Mouse (Mus musculus) limb, embryonic 14.5 days (tissue): ENCODE measurements around the gene Tmc6. TPM values are rescaled to one million over a fixed set of nuclear protein-coding genes. Genes with fewer than 3 reads are reported as not detected.

Experiments used
- ATAC-seq: fragments of 200-750 bp; cut with Nextera tagmentation; 2 replicates; pipeline ENCODE4 v1.8.0; 2017; ENCODE audit warnings: low read depth, moderate number of reproducible peaks, moderate TSS enrichment; ENCODE audit not compliant: low FRiP score
- DNase-seq: peaks from one replicate; pipeline ENCODE4 v3.0.0-alpha.2; 2015; ENCODE audit warnings: low spot score
- H3K27ac ChIP-seq: fragments of 300-500 bp; sonication (generic); replicated peaks from 2 replicates; pipeline ENCODE4 v1.5.1; 2014; ENCODE audit warnings: low read depth, mild to moderate bottlenecking, low read length, moderate library complexity, mixed read lengths
- H3K27me3 ChIP-seq: fragments of 300-500 bp; sonication (generic); 2 replicates; pipeline ENCODE4 v1.6.1; 2014; ENCODE audit warnings: low read length, mixed read lengths; ENCODE audit not compliant: control insufficient read depth, insufficient read depth
- H3K36me3 ChIP-seq: fragments of 300-500 bp; sonication (generic); 2 replicates; pipeline ENCODE4 v1.6.1; 2014; ENCODE audit warnings: mild to moderate bottlenecking, low read length, moderate library complexity, mixed read lengths; ENCODE audit not compliant: control insufficient read depth, insufficient read depth
- H3K4me1 ChIP-seq: fragments of 300-500 bp; sonication (generic); 2 replicates; pipeline ENCODE4 v1.6.1; 2014; ENCODE audit warnings: antibody characterized with exemption, low read length, mixed read lengths; ENCODE audit not compliant: control insufficient read depth, insufficient read depth
- H3K4me2 ChIP-seq: fragments of 300-500 bp; sonication (generic); replicated peaks from 2 replicates; pipeline ENCODE4 v1.6.1; 2014; ENCODE audit warnings: low read depth, mild to moderate bottlenecking, low read length, moderate library complexity; ENCODE audit not compliant: severe bottlenecking
- H3K4me3 ChIP-seq: fragments of 300-500 bp; sonication (generic); replicated peaks from 2 replicates; pipeline ENCODE4 v1.5.1; 2014; ENCODE audit warnings: low read length
- H3K9ac ChIP-seq: fragments of 300-500 bp; sonication (generic); 2 replicates; pipeline ENCODE4 v1.6.1; 2014; ENCODE audit warnings: mild to moderate bottlenecking, low read depth, low read length, moderate library complexity; ENCODE audit not compliant: severe bottlenecking
- H3K9me3 ChIP-seq: fragments of 300-500 bp; sonication (generic); 2 replicates; pipeline ENCODE4 v1.6.1; 2016; ENCODE audit warnings: low read length; ENCODE audit not compliant: control insufficient read depth
- POLR2A ChIP-seq: fragments of 200-500 bp; IDR thresholded peaks from 2 replicates; pipeline ENCODE4 v1.8.0; 2012; ENCODE audit warnings: inconsistent platforms, mild to moderate bottlenecking, moderate library complexity, borderline replicate concordance; ENCODE audit not compliant: insufficient read depth, insufficient read length; ENCODE audit errors: extremely low read depth
- WGBS: fragments of 180-500 bp; shearing (Covaris S2); extraction: QIAGEN DNeasy Blood & Tissue Kit; methylation state at CpG from one replicate; pipeline ENCODE4 v1.1.7; 2014; 5-methylcytosine and 5-hydroxymethylcytosine counted together
- polyA plus RNA-seq, 2 experiments: library from polyadenylated mRNA; depleted of rRNA in 1 of 2; stranded (reverse) in 1 of 2; unstranded in 1 of 2; fragments of >200 nt; fragmentation: Nextera tagmentation in 1 of 2; extraction: Ambion mirVana in 1 of 2; gene quantifications; 2 replicates each; pipeline versions ENCODE4 v1.2.1 to v1.2.3; 2012 to 2014

Tmc6 gene
- polyA plus RNA-seq, 2 experiments: 19.0 to 28.2 TPM

- H3K4me2 ChIP-seq: no peak overlapping the region
- H3K9ac ChIP-seq: no peak overlapping the region
- no peaks in the 10 kb centered on the region for H3K9me3 ChIP-seq
- DNase-seq: no peak
- no peak for ATAC-seq
- no peak overlapping the region for H3K4me3 ChIP-seq
- TF ChIP-seq POLR2A: no peak
- no peak overlapping the region for H3K27ac ChIP-seq
- no peaks in the 10 kb centered on the region for H3K4me1 ChIP-seq
- H3K36me3 ChIP-seq: peaks cover 34% of the 10 kb centered on the region
- WGBS: 84% methylated on average over 10 of the region's 10 CpGs
- no peaks in the 10 kb centered on the region for H3K27me3 ChIP-seq
These were observed 11.6 kb downstream of the Tmc6 start for GRCm38 (mm10) chr11:117770407-117770806.

- Histone ChIP-seq H3K27ac (no peak overlapping the region), H3K27me3 (no peaks in the 10 kb centered on the region), H3K9ac (no peak overlapping the region), H3K9me3 (no peaks in the 10 kb centered on the region), H3K36me3 (peaks cover 34% of the 10 kb centered on the region), H3K4me2 (no peak overlapping the region), H3K4me3 (no peak overlapping the region), H3K4me1 (no peaks in the 10 kb centered on the region)
- 86% methylated on average over 7 of the region's 7 CpGs for WGBS
- DNase-seq (no peak), ATAC-seq (no peak)
- TF ChIP-seq POLR2A: no peak
These were observed 12.3 kb downstream of the Tmc6 start for GRCm38 (mm10) chr11:117769683-117770047.

GRCm38 (mm10) chr11:117768725-117769682, 13.0 kb downstream of the Tmc6 start:
- H3K9ac ChIP-seq: no peak overlapping the region
- no peak for TF ChIP-seq POLR2A
- no peaks in the 10 kb centered on the region for H3K9me3 ChIP-seq
- no peak overlapping the region for H3K27ac ChIP-seq
- no peak overlapping the region for H3K4me3 ChIP-seq
- WGBS: 84% methylated on average over 20 of the region's 20 CpGs
- no peaks in the 10 kb centered on the region for H3K4me1 ChIP-seq
- no peak overlapping the region for H3K4me2 ChIP-seq
- DNase-seq (no peak), ATAC-seq (no peak)
- H3K27me3 ChIP-seq: no peaks in the 10 kb centered on the region
- H3K36me3 ChIP-seq: peaks cover 38% of the 10 kb centered on the region

GRCm38 (mm10) chr11:117766275-117766674, 15.7 kb downstream of the Tmc6 start:
- Histone ChIP-seq H3K4me1 (no peaks in the 10 kb centered on the region), H3K27me3 (no peaks in the 10 kb centered on the region), H3K27ac (no peak overlapping the region), H3K36me3 (peaks cover 54% of the 10 kb centered on the region), H3K9me3 (no peaks in the 10 kb centered on the region), H3K9ac (no peak overlapping the region), H3K4me2 (no peak overlapping the region), H3K4me3 (no peak overlapping the region)
- DNase-seq: no peak
- no peak for TF ChIP-seq POLR2A
- 87% methylated on average over 3 of the region's 3 CpGs for WGBS
- no peak for ATAC-seq

GRCm38 (mm10) chr11:117765361-117765760, 16.6 kb downstream of the Tmc6 start:
- Histone ChIP-seq H3K36me3 (peaks cover 59% of the 10 kb centered on the region), H3K9me3 (no peaks in the 10 kb centered on the region), H3K4me2 (no peak overlapping the region), H3K4me3 (no peak overlapping the region), H3K4me1 (no peaks in the 10 kb centered on the region), H3K27me3 (no peaks in the 10 kb centered on the region), H3K27ac (no peak overlapping the region), H3K9ac (no peak overlapping the region)
- WGBS: 93% methylated on average over 5 of the region's 5 CpGs
- no peak for TF ChIP-seq POLR2A
- ATAC-seq: no peak
- DNase-seq: no peak
